Mouse (Mus musculus): ENCODE measurements at regions not wholly inside any gene's neighbourhood (a gene's known extent, or its start where the extent isn't known, plus 50 kb on each side); places are given as distances from the start of the nearest gene placed in this dataset.
A peak's percentile ranks its signal among the peaks of the same experiment; 100 is the strongest.

GRCm38 (mm10) chr17:50388715-50389710, 95.6 kb upstream of the Dazl start:
- 85% methylated on average over 12 of the region's 12 CpGs for WGBS
- Histone ChIP-seq H3K27ac (replicated peaks) (no peak overlapping the region), H3K9me3 (no peaks in the 10 kb centered on the region), H3K36me3 (replicated peaks) (no peaks in the 10 kb centered on the region), H3K4me1 (no peaks in the 10 kb centered on the region), H3K4me3 (no peak overlapping the region), H3K27me3 (replicated peaks; ENCODE audit: low read depth, poor library complexity, severe bottlenecking) (no peaks in the 10 kb centered on the region)
- no peak for DNase-seq (ENCODE audit: low spot score)

DNA sequence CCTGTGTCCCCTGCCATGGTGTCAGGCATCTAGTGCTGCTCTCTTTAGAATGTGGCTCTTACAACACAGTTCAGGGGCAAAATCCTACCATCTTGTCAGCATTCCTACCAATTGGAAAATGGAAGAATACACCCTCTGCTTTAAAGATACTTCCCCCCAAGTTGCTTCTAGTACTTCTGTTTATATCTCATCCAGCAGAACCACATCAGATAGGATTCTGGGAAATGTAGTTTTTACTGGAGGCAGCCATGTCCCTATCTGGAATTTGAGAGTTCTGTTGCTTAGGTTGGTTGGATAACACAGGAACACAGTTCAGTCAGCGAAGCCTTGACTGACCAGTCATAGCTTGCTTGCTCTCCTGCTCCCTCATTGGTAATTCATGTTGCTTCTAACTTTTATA, 96.7 kb upstream of the Dazl start:
- no peak overlapping the region for H3K4me3 ChIP-seq
- no peak for DNase-seq (ENCODE audit: low spot score)
- H3K36me3 ChIP-seq (replicated peaks), result no peaks in the 10 kb centered on the region
- no peak overlapping the region for H3K27ac ChIP-seq (replicated peaks)
- H3K9me3 ChIP-seq, result no peaks in the 10 kb centered on the region
- WGBS, result 78% methylated on average over 1 of the region's 1 CpGs
- H3K27me3 ChIP-seq (replicated peaks; ENCODE audit: low read depth, poor library complexity, severe bottlenecking), result no peaks in the 10 kb centered on the region
- H3K4me1 ChIP-seq, result no peaks in the 10 kb centered on the region

- Histone ChIP-seq H3K27me3 (replicated peaks; ENCODE audit: low read depth, poor library complexity, severe bottlenecking) (no peaks in the 10 kb centered on the region), H3K4me3 (no peak overlapping the region), H3K9me3 (no peaks in the 10 kb centered on the region), H3K4me1 (no peaks in the 10 kb centered on the region), H3K27ac (replicated peaks) (no peak overlapping the region), H3K36me3 (replicated peaks) (no peaks in the 10 kb centered on the region)
- 85% methylated on average over 4 of the region's 4 CpGs for WGBS
- DNase-seq (ENCODE audit: low spot score), result no peak
Observed at GRCm38 (mm10) chr17:50391207-50391606, 97.8 kb upstream of the Dazl start.

- no peaks in the 10 kb centered on the region for H3K27me3 ChIP-seq (replicated peaks; ENCODE audit: low read depth, poor library complexity, severe bottlenecking)
- H3K9me3 ChIP-seq, result no peaks in the 10 kb centered on the region
- no peaks in the 10 kb centered on the region for H3K36me3 ChIP-seq (replicated peaks)
- no peak overlapping the region for H3K4me3 ChIP-seq
- H3K4me1 ChIP-seq, result no peaks in the 10 kb centered on the region
- DNase-seq (ENCODE audit: low spot score), result no peak
- WGBS, result 93% methylated on average over 11 of the region's 11 CpGs
- H3K27ac ChIP-seq (replicated peaks), result no peak overlapping the region
Observed at GRCm38 (mm10) chr17:50391996-50392395, 98.6 kb upstream of the Dazl start.

DNA sequence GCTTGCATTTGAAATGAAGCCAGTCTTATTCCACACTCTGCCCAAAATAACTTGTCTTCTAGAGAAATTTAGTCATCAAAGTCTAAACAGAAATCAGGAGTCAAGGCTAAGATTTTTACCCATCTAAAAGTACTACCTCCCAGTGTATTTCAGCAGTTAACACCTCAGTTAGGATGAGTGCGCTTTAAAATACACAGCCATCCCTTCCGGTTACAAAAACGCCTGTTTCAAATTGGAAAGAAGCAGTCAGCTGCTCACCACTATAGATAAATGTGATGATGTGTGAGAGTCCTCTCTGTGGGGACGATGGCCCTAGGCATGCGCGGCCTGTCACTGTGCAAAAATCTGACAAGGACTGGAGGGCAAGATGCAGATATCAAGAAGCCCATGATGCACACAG, 99.0 kb upstream of the Dazl start:
- no peak overlapping the region for H3K27ac ChIP-seq (replicated peaks)
- no peak for DNase-seq (ENCODE audit: low spot score)
- no peak overlapping the region for H3K4me3 ChIP-seq
- 92% methylated on average over 6 of the region's 6 CpGs for WGBS
- H3K27me3 ChIP-seq (replicated peaks; ENCODE audit: low read depth, poor library complexity, severe bottlenecking), result no peaks in the 10 kb centered on the region
- H3K9me3 ChIP-seq, result no peaks in the 10 kb centered on the region
- no peaks in the 10 kb centered on the region for H3K4me1 ChIP-seq
- no peaks in the 10 kb centered on the region for H3K36me3 ChIP-seq (replicated peaks)

DNA sequence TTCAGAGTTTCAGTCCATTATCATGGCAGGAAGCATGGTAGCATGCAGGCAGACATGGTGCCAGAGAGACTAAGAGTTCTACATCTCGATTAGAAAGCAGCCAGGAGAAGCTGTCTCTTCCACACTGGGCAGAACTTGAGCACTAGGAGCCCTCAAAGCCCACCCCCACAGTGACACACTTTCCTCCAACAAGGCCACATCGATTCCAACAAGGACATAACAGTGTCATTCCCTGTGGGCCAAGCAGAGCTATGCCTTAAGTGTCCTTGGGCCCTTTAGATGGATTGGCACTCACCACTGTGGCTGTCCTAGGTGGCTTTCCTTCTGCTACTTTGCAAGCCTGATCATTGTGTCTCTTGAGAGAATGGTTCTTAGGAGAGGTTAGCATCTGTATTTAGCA, 99.5 kb upstream of the Dazl start:
- no peaks in the 10 kb centered on the region for H3K36me3 ChIP-seq (replicated peaks)
- H3K27me3 ChIP-seq (replicated peaks; ENCODE audit: low read depth, poor library complexity, severe bottlenecking), result no peaks in the 10 kb centered on the region
- no peak overlapping the region for H3K4me3 ChIP-seq
- no peaks in the 10 kb centered on the region for H3K9me3 ChIP-seq
- no peak for DNase-seq (ENCODE audit: low spot score)
- 78% methylated on average over 2 of the region's 2 CpGs for WGBS
- no peaks in the 10 kb centered on the region for H3K4me1 ChIP-seq
- H3K27ac ChIP-seq (replicated peaks), result no peak overlapping the region

- no peak overlapping the region for H3K27ac ChIP-seq (replicated peaks)
- H3K27me3 ChIP-seq (replicated peaks; ENCODE audit: low read depth, poor library complexity, severe bottlenecking), result no peaks in the 10 kb centered on the region
- no peaks in the 10 kb centered on the region for H3K36me3 ChIP-seq (replicated peaks)
- H3K4me3 ChIP-seq, result no peak overlapping the region
- no peak for DNase-seq (ENCODE audit: low spot score)
- no peaks in the 10 kb centered on the region for H3K4me1 ChIP-seq
- no peaks in the 10 kb centered on the region for H3K9me3 ChIP-seq
- 76% methylated on average over 3 of the region's 3 CpGs for WGBS
Observed at GRCm38 (mm10) chr17:50393698-50394097, 100.3 kb upstream of the Dazl start.

- Histone ChIP-seq H3K4me3 (no peak overlapping the region), H3K4me1 (no peaks in the 10 kb centered on the region), H3K27me3 (replicated peaks; ENCODE audit: low read depth, poor library complexity, severe bottlenecking) (no peaks in the 10 kb centered on the region), H3K9me3 (no peaks in the 10 kb centered on the region), H3K27ac (replicated peaks) (no peak overlapping the region), H3K36me3 (replicated peaks) (no peaks in the 10 kb centered on the region)
- WGBS, result 90% methylated on average over 1 of the region's 1 CpGs
- no peak for DNase-seq (ENCODE audit: low spot score)
Observed at GRCm38 (mm10) chr17:50394801-50395200, 101.4 kb upstream of the Dazl start.

DNA sequence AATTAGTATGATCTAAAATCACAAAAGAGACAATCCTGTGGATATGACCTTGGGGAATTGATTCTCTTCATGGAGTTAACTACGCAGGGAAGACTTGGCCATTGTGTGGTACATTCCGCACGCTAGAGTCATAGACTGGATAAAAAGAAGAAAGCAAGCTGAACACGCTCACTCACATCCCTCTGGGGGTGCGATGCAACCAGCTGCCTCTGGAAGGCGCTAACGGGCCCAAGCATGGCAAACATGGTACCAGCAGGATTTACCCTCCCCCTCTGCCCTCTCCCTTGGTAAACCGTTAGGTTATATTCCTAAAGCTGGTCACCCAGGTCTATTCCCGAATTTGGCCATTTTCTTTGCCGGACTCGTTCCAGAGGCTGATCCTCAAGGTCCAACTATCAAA, 102.2 kb upstream of the Dazl start:
- WGBS, result 92% methylated on average over 11 of the region's 11 CpGs
- no peak overlapping the region for H3K4me3 ChIP-seq
- no peaks in the 10 kb centered on the region for H3K9me3 ChIP-seq
- H3K36me3 ChIP-seq (replicated peaks), result no peaks in the 10 kb centered on the region
- no peaks in the 10 kb centered on the region for H3K27me3 ChIP-seq (replicated peaks; ENCODE audit: low read depth, poor library complexity, severe bottlenecking)
- DNase-seq (ENCODE audit: low spot score), result no peak
- H3K27ac ChIP-seq (replicated peaks), result no peak overlapping the region
- H3K4me1 ChIP-seq, result no peaks in the 10 kb centered on the region

DNA sequence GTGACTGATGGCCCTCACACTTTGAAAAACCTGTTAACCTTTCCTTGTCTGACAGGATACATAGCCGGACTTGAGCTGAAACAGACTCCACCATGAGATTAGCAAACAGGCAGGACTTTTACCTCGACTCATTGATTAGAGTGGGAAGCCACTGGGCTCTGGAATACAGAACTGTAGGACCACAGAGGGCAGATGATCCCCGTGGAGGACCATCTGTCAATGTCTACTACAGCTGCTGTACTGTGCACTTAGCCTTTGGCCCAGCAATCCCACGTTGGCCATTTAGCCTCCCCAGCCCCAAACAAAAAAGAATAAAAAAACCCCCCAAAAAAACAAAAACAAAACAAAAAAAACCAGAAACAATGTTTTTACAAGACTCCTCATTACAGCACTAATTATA, 103.9 kb upstream of the Dazl start:
- no peak for DNase-seq (ENCODE audit: low spot score)
- H3K9me3 ChIP-seq, result no peaks in the 10 kb centered on the region
- H3K4me3 ChIP-seq, result no peak overlapping the region
- no peaks in the 10 kb centered on the region for H3K27me3 ChIP-seq (replicated peaks; ENCODE audit: low read depth, poor library complexity, severe bottlenecking)
- no peak overlapping the region for H3K27ac ChIP-seq (replicated peaks)
- H3K4me1 ChIP-seq, result no peaks in the 10 kb centered on the region
- 80% methylated on average over 4 of the region's 4 CpGs for WGBS
- no peaks in the 10 kb centered on the region for H3K36me3 ChIP-seq (replicated peaks)

GRCm38 (mm10) chr17:50407249-50407990, 101.8 kb upstream of the Plcl2 start:
- Histone ChIP-seq H3K4me1 (peaks cover 21% of the 10 kb centered on the region), H3K27ac (replicated peaks) (peak overlapping the region; percentile 84), H3K27me3 (replicated peaks; ENCODE audit: low read depth, poor library complexity, severe bottlenecking) (no peaks in the 10 kb centered on the region), H3K9me3 (no peaks in the 10 kb centered on the region), H3K4me3 (peak overlapping the region; percentile 17; the same call in 1 of the 2 replicates), H3K36me3 (replicated peaks) (no peaks in the 10 kb centered on the region)
- DNase-seq (ENCODE audit: low spot score), result peak; percentile 75
- 32% methylated on average over 11 of the region's 11 CpGs for WGBS

GRCm38 (mm10) chr17:50408581-50408980, 100.6 kb upstream of the Plcl2 start:
- peak overlapping the region; percentile 84 for H3K27ac ChIP-seq (replicated peaks)

GRCm38 (mm10) chr17:50409271-50409670, 99.9 kb upstream of the Plcl2 start:
- Histone ChIP-seq H3K4me1 (peaks cover 21% of the 10 kb centered on the region), H3K27me3 (replicated peaks; ENCODE audit: low read depth, poor library complexity, severe bottlenecking) (no peaks in the 10 kb centered on the region), H3K9me3 (no peaks in the 10 kb centered on the region), H3K27ac (replicated peaks) (peak overlapping the region; percentile 84; the same call in 1 of the 2 replicates), H3K4me3 (no peak overlapping the region), H3K36me3 (replicated peaks) (no peaks in the 10 kb centered on the region)
- 95% methylated on average over 3 of the region's 3 CpGs for WGBS
- no peak for DNase-seq (ENCODE audit: low spot score)

More at GRCm38 (mm10) chr17:50408581-50408980, 100.6 kb upstream of the Plcl2 start:
- Histone ChIP-seq H3K9me3 (no peaks in the 10 kb centered on the region), H3K4me1 (peaks cover 21% of the 10 kb centered on the region), H3K36me3 (replicated peaks) (no peaks in the 10 kb centered on the region), H3K4me3 (no peak overlapping the region), H3K27me3 (replicated peaks; ENCODE audit: low read depth, poor library complexity, severe bottlenecking) (no peaks in the 10 kb centered on the region)
- no peak for DNase-seq (ENCODE audit: low spot score)
- WGBS, result 86% methylated on average over 10 of the region's 10 CpGs

Measured in embryonic facial prominence, embryonic 10.5 days (tissue).